Mouse (Mus musculus) kidney, embryonic 15.5 days (tissue): Measurements from ENCODE around the gene Dcn. TPM values are rescaled to one million over a fixed set of nuclear protein-coding genes. Genes with fewer than 3 reads are reported as not detected.
A peak's percentile ranks its signal among the peaks of the same experiment; 100 is the strongest.

Source experiments
- ATAC-seq: fragments of 200-750 bp; cut with Nextera tagmentation; replicated peaks from 2 replicates; pipeline ENCODE4 v1.8.0; 2017; ENCODE audit warnings: moderate TSS enrichment; ENCODE audit not compliant: low FRiP score
- H3K27ac ChIP-seq: fragments of 300-500 bp; sonication (generic); 2 replicates; pipeline ENCODE4 v1.5.1; 2015; ENCODE audit warnings: mild to moderate bottlenecking, inconsistent platforms
- H3K27me3 ChIP-seq: fragments of 300-500 bp; sonication (generic); 2 replicates; pipeline ENCODE4 v1.6.1; 2015; ENCODE audit warnings: inconsistent platforms
- H3K36me3 ChIP-seq: fragments of 300-500 bp; sonication (generic); 2 replicates; pipeline ENCODE4 v1.6.1; 2015; ENCODE audit warnings: inconsistent platforms
- H3K4me1 ChIP-seq: fragments of 300-500 bp; sonication (generic); 2 replicates; pipeline ENCODE4 v1.6.1; 2015; ENCODE audit warnings: inconsistent platforms
- H3K4me2 ChIP-seq: fragments of 300-500 bp; sonication (generic); 2 replicates; pipeline ENCODE4 v1.6.1; 2015; ENCODE audit warnings: moderate library complexity, mild to moderate bottlenecking, inconsistent platforms
- H3K4me3 ChIP-seq: fragments of 300-500 bp; sonication (generic); replicated peaks from 2 replicates; pipeline ENCODE4 v1.5.1; 2015; ENCODE audit warnings: mild to moderate bottlenecking, inconsistent platforms
- H3K9ac ChIP-seq: fragments of 300-500 bp; sonication (generic); 2 replicates; pipeline ENCODE4 v1.6.1; 2015; ENCODE audit warnings: mild to moderate bottlenecking, inconsistent platforms
- H3K9me3 ChIP-seq: fragments of 300-500 bp; sonication (generic); replicated peaks from 2 replicates; pipeline ENCODE4 v1.6.1; 2016; ENCODE audit warnings: inconsistent platforms
- WGBS: fragments of 180-500 bp; shearing (Covaris S2); methylation state at CpG from one replicate; pipeline ENCODE4 v1.1.7; 2015; ENCODE audit warnings: mixed read lengths; 5-methylcytosine and 5-hydroxymethylcytosine counted together
- polyA plus RNA-seq: library from polyadenylated mRNA; unstranded; fragments of >200 nt; fragmentation: Nextera tagmentation; extraction: Ambion mirVana; gene quantifications from 2 replicates; pipeline ENCODE4 v1.2.1, GENCODE M21; 2015

Dcn gene
- polyA plus RNA-seq, 1 experiment from 2014 or later, result 303 TPM

DNA sequence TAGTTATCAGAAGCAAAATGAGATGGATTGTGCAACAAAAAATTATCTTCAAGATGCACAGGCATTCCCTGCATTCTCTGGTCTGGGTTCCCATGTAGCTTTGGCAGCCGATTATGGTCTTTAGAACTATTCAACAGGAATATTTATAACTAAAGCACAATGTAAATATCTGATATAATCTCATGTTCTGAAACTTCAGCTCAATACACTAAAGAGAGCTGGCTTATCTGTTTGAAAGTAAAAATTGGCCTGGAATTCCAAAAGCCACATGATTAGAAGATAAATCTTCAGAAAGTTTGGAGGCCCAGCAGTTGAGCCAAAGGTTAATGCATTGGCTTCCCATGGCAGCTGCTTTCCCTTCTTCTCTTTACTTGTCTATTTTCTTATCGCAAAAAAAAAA lies 4.6 kb downstream of the Dcn start:
- Histone ChIP-seq H3K36me3 (no peaks in the 10 kb centered on the region), H3K9me3 (no peaks in the 10 kb centered on the region), H3K27me3 (no peaks in the 10 kb centered on the region), H3K9ac (no peak overlapping the region), H3K4me3 (no peak overlapping the region), H3K4me2 (no peak overlapping the region), H3K4me1 (peaks cover 7% of the 10 kb centered on the region), H3K27ac (no peak overlapping the region)
- ATAC-seq, result no peak
- 44% methylated on average over 2 of the region's 2 CpGs for WGBS

DNA sequence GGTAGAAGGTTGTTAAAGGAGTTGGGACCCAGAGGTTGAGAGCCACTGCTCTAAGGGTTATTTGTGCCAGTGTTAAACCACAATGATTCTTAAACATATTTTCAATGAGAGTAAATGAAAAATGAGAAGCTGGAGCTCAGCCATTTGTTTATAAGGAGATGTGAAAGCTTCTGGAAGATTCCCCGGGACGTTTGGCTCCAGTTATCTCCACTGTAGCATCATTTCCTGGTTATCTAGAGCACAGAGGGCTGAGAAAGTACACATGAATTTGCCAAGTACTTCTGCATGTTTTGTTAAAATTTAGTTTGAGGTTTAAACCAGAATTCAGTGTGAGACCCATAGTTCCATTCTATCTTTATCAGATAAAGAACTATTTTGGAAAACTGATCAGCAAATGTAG lies 5.7 kb downstream of the Dcn start:
- no peak for ATAC-seq

DNA sequence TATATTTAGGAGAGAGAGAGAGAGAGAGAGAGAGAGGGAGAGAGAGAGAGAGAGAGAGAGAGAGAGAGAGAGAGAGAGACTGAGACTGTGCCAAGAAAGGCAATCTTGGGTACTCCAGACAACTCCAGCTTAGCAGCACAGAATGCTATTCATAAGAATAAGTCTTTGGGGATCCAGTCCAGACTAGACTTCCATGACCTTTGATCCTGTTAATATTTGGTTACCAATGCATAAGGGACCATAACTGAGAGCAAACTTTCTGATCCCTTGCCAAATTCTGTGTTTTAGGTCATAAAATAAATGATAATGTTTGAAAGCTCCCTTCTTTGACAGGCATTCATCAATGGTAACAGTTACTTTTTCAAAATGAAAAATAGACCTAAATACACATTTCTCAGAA lies 6.7 kb downstream of the Dcn start:
- ATAC-seq, result no peak
- H3K27me3 ChIP-seq, result no peaks in the 10 kb centered on the region
- H3K4me2 ChIP-seq, result no peak overlapping the region
- no peaks in the 10 kb centered on the region for H3K36me3 ChIP-seq
- H3K27ac ChIP-seq, result no peak overlapping the region
- no peaks in the 10 kb centered on the region for H3K4me1 ChIP-seq
- H3K9me3 ChIP-seq, result no peaks in the 10 kb centered on the region
- no peak overlapping the region for H3K9ac ChIP-seq
- H3K4me3 ChIP-seq, result no peak overlapping the region

More for the DNA sequence above, 5.7 kb downstream of the Dcn start:
- 65% methylated on average over 2 of the region's 2 CpGs for WGBS
- no peaks in the 10 kb centered on the region for H3K4me1 ChIP-seq
- no peaks in the 10 kb centered on the region for H3K36me3 ChIP-seq
- H3K9ac ChIP-seq, result no peak overlapping the region
- H3K27me3 ChIP-seq, result no peaks in the 10 kb centered on the region
- no peak overlapping the region for H3K4me2 ChIP-seq
- H3K9me3 ChIP-seq, result no peaks in the 10 kb centered on the region
- no peak overlapping the region for H3K27ac ChIP-seq
- H3K4me3 ChIP-seq, result no peak overlapping the region

DNA sequence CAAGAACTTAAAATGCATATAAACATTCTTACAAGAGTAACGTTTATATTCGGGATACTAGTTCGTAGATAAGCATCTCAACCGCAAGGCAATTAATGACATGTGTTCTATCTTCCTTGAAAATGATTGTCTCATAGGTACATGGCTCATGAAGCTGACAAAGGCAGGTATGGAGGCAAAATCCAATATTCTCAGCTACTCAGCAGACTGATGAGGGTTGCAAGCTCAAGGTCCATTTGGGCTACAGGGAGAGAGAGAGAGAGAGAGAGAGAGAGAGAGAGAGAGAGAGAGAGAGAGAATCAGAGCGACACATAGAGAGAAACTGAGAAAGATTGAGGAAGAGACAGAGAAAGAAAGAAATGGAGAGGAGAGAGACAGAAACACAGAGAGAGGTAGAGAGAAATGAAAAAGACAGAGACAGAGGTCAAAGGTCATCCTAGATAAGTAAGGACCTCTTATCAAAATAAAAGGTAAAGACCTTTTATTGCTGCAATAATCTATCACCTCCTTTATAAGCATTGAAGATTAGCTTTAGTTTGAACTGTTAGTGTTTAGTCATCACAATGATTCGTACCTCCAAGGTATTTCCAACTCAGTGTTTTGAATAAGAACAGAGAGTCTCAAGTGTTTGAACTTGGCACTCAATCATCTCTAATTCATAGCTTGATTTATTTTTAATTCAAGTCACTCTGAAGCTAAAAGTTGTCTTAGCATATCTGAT lies 8.0 kb downstream of the Dcn start:
- 87% methylated on average over 6 of the region's 6 CpGs for WGBS
- ATAC-seq, result no peak

DNA sequence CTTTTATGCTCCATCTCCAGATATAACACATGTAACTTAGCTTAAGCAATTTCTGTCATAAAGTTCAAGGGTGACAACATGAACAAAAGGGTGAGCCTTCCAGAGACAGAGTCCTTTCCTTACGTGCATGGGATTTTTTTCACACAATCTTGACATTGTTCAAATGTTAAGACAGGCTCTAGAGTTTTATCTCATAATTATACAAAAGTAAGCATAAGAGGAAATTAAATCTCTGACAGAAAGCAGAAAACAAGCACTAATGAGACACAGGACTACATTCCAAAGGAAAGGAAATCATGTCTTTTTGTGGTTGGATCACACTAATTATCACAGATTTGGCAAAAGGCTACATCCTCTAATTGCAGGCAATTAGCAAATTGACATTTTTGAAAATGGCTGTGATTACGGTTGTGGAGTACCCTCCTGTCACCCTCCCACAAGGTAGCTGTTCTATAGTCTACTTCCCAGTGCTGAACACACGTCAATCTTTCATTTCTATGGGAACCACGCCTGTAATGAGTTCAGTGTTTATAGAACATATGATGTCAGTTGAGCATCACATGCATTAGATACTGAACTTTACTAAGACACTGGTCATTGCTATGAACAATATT lies 13.1 kb downstream of the Dcn start:
- 73% methylated on average over 4 of the region's 4 CpGs for WGBS
- Histone ChIP-seq H3K36me3 (no peaks in the 10 kb centered on the region), H3K4me1 (no peaks in the 10 kb centered on the region), H3K27ac (no peak overlapping the region), H3K27me3 (no peaks in the 10 kb centered on the region), H3K9me3 (no peaks in the 10 kb centered on the region), H3K4me3 (no peak overlapping the region), H3K4me2 (no peak overlapping the region), H3K9ac (no peak overlapping the region)
- ATAC-seq, result no peak

More for the DNA sequence above, 8.0 kb downstream of the Dcn start:
- Histone ChIP-seq H3K9me3 (no peaks in the 10 kb centered on the region), H3K4me3 (no peak overlapping the region), H3K27ac (no peak overlapping the region), H3K4me2 (no peak overlapping the region), H3K36me3 (no peaks in the 10 kb centered on the region), H3K27me3 (no peaks in the 10 kb centered on the region), H3K4me1 (no peaks in the 10 kb centered on the region), H3K9ac (no peak overlapping the region)

DNA sequence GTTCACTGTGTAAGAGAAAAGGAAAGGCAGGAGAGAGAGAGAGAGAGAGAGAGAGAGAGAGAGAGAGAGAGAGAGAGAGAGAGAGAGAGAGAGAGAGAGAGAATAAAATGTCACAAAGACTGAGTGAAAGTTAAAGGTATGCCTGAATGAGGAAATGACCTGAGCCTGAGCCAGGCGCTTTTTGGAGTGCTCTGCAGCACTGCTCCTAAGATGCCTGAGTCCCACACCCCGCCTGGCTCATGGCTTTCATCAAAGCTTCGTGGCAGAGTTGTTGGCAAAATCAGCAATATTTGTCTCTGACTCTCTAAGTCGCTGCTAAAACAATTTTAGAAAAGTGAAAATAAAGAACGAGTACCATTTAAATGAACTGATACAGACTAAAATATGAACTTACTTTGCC lies 18.2 kb downstream of the Dcn start:
- H3K4me3 ChIP-seq, result no peak overlapping the region
- no peak for ATAC-seq
- WGBS, result 69% methylated on average over 5 of the region's 5 CpGs
- H3K36me3 ChIP-seq, result no peaks in the 10 kb centered on the region
- H3K27ac ChIP-seq, result no peak overlapping the region
- no peak overlapping the region for H3K4me2 ChIP-seq
- H3K27me3 ChIP-seq, result no peaks in the 10 kb centered on the region
- no peak overlapping the region for H3K9ac ChIP-seq
- no peaks in the 10 kb centered on the region for H3K9me3 ChIP-seq
- H3K4me1 ChIP-seq, result no peaks in the 10 kb centered on the region

DNA sequence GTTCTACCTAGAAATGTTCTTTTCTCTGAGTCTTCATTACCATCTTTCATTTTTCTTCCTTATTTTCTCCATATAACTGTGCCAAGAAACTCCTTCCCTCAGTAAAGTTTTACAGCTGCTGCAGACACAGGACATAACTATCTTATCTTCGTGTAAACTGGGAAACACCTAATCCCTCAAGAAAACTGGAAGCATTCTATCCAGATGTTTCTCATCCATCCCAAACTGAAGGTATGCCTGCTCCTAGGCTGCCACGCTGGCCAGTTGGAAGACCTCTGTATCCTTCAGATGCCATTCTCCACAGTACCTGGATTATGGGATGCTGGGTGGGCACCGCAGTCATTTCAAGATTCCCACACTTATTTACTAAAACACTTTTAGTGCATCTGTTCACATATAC lies 44.0 kb downstream of the Dcn start:
- WGBS, result 78% methylated on average over 3 of the region's 3 CpGs
- no peaks in the 10 kb centered on the region for H3K4me1 ChIP-seq
- no peaks in the 10 kb centered on the region for H3K9me3 ChIP-seq
- H3K4me3 ChIP-seq, result no peak overlapping the region
- no peak for ATAC-seq
- no peak overlapping the region for H3K4me2 ChIP-seq
- no peaks in the 10 kb centered on the region for H3K36me3 ChIP-seq
- no peaks in the 10 kb centered on the region for H3K27me3 ChIP-seq
- no peak overlapping the region for H3K27ac ChIP-seq
- no peak overlapping the region for H3K9ac ChIP-seq

DNA sequence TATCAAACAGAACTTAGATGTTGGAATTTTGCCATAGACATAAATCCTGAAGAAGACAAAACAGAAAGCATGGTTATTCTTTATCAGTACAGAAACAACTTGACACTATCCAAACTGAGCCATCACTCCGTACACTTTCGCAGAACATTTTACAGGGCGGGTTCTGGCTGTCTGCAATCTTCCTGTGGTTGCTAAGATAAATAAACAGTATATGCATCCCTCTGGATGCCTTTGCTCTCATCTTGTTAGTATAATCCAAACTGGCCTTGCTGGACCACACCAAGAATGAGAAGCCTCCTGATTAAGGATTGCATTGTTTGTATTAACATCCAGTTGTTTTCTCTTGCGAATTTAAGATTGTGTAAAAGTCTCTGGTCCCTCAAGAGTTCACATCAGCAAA lies 56.3 kb downstream of the Dcn start:
- Histone ChIP-seq H3K27ac (peak overlapping the region; percentile 41; the same call in 1 of the 2 replicates), H3K27me3 (no peaks in the 10 kb centered on the region), H3K4me3 (no peak overlapping the region), H3K9ac (no peak overlapping the region), H3K9me3 (no peaks in the 10 kb centered on the region), H3K4me2 (no peak overlapping the region), H3K36me3 (no peaks in the 10 kb centered on the region), H3K4me1 (no peaks in the 10 kb centered on the region)
- WGBS, result 51% methylated on average over 4 of the region's 4 CpGs
- peak; percentile 43; the same call in 1 of the 2 replicates for ATAC-seq

DNA sequence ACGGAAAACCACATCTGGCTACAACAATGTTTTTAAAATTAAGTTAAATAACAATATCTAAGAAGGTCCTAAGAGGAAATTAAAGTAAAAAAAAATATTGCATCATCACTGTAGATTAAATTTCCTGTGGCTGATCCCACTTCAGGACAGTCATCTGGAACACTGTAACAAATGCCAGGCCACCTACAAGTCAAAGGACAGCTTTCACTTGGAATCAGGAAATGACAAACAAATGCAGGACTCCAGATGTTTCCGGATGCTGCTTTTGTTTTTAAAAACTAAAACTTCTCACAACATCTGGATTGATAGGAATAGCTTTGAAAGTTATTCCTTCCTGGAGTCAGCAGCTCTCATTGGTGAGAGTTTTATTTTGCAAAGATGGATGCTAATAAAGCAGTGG lies 57.5 kb downstream of the Dcn start:
- no peaks in the 10 kb centered on the region for H3K36me3 ChIP-seq
- no peak overlapping the region; the same call in 1 of the 2 replicates for H3K27ac ChIP-seq
- no peak overlapping the region for H3K4me3 ChIP-seq
- no peaks in the 10 kb centered on the region for H3K9me3 ChIP-seq
- H3K9ac ChIP-seq, result no peak overlapping the region
- no peak overlapping the region for H3K4me2 ChIP-seq
- no peak for ATAC-seq
- WGBS, result 58% methylated on average over 2 of the region's 2 CpGs
- H3K27me3 ChIP-seq, result no peaks in the 10 kb centered on the region
- H3K4me1 ChIP-seq, result no peaks in the 10 kb centered on the region

DNA sequence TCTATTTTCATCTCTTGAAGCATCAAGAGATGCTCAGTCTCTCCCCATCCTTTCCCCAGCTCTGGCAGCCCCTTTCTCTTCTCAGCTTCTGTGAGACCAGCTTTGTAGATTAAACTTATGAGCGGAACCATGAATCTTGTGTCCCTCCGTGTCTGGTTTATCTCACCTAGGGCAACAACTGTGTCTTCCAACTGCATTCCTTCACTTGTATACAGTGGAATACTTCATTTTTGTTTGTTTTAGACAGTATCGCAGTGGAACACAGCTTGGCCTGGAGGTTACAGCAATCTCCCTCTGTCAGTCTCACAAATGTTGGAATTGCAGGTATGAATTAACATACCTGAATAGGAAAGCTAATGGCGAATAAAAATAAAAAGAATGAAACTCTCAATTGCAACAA lies 58.8 kb downstream of the Dcn start:
- 87% methylated on average over 4 of the region's 4 CpGs for WGBS
- H3K4me1 ChIP-seq, result no peaks in the 10 kb centered on the region
- no peak overlapping the region for H3K27ac ChIP-seq
- no peaks in the 10 kb centered on the region for H3K27me3 ChIP-seq
- no peaks in the 10 kb centered on the region for H3K36me3 ChIP-seq
- no peak overlapping the region for H3K4me2 ChIP-seq
- no peak for ATAC-seq
- H3K9ac ChIP-seq, result no peak overlapping the region
- H3K9me3 ChIP-seq, result no peaks in the 10 kb centered on the region
- no peak overlapping the region for H3K4me3 ChIP-seq

DNA sequence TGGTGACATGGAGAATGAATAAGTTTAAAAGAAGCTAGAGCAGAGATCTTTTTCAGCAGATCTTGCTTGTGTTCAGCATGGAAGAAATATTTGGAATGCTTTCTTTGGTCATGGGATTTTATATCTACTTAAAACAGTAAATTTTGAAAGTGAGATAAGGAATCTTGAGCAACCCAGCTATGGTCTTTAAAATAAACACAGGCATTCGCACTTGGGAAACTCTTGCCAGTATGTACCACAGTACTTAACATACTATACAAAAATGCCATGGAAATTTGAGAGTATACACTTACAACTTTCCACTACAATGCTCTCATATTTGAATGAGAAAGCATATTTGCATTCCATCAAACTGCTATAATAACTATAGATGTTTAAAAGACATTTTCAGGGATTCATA lies 68.3 kb downstream of the Dcn start:
- Histone ChIP-seq H3K4me2 (no peak overlapping the region), H3K9ac (no peak overlapping the region), H3K27ac (0 out of 2 replicates have a peak overlapping the region, but pooled peaks have one; percentile 7), H3K9me3 (peaks cover 3% of the 10 kb centered on the region; the same call in 1 of the 2 replicates), H3K4me3 (no peak overlapping the region), H3K36me3 (no peaks in the 10 kb centered on the region), H3K4me1 (no peaks in the 10 kb centered on the region), H3K27me3 (no peaks in the 10 kb centered on the region)
- WGBS, result 61% methylated on average over 1 of the region's 1 CpGs
- no peak for ATAC-seq

DNA sequence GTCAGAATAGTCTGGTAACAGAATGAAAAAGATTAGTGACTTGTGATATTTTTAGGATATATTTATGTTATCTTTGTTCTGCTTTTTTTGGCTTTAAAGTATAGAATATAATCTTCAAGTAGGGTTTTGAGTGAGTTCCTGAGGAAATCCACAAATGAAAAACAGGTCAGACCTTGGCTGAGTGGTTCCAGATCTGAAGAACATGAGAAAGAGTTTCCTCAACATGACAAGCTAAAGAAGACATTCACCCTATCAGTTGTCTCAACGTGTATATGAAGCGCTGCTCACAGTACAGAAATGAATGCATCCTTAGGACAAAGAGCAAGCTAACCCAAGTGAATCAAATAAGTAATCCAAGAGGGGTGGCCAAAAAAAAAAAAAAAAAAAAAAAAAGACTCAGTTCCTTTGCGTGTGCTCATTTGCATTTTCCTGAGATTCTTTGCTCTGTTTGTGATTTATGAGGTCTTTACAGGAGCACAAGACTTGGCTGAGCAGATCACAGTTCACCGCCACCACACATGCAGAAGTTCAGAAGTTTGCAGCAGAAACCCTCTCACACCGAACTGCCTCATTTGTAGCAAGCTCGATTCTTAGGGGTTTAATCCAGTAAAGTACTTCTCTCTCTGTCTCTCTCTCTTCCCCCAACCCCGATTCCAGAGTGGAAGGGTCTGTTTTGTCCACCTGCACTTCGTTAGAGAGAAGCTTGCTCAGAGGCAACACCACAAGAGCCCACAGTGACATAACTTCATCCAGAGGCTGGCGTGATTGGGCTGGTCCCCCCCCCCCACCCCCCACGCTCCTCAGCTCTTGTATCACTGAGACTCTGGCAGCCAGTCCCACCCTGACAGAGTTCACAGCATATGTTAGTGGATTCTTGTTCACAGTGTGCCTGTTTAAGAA lies 85.8 kb downstream of the Dcn start, which contains the start of gene Lum:
Gene Lum (plus strand): TSS at position 172 of the 900 bp plus-strand sequence.
- Histone ChIP-seq H3K27me3 (no peaks in the 10 kb centered on the region), H3K36me3 (no peaks in the 10 kb centered on the region), H3K9ac (no peak within 1 kb of the TSS), H3K4me1 (peaks cover 10% of the 10 kb centered on the region), H3K9me3 (no peaks in the 10 kb centered on the region), H3K4me3 (peak within 1 kb of the TSS; percentile 14; the same call in 1 of the 2 replicates), H3K4me2 (peak within 1 kb of the TSS; percentile 43), H3K27ac (peak within 1 kb of the TSS; percentile 72)
- peak; percentile 80 for ATAC-seq
- WGBS, result 32% methylated on average over 10 of the region's 10 CpGs
